Mouse (Mus musculus) spleen, adult 2 months (tissue): Measurements from ENCODE around the gene Ptbp3. TPM values are rescaled to one million over a fixed set of nuclear protein-coding genes. Genes with fewer than 3 reads are reported as not detected.
"Not testable (repeated sequence)": the region's sequence is repeated elsewhere in the genome, so short reads cannot be mapped to it uniquely, and the experiment has no call there.

Experiments used
- DNase-seq, 2 experiments: peaks; one replicate each; pipeline versions ENCODE4 v3.0.0 to v3.0.0-alpha.2; 2012 to 2021; ENCODE audit warnings: low spot score in 2 of 2, low read depth in 1 of 2
- H3K27ac ChIP-seq: fragments of 200-500 bp; 2 replicates; pipeline ENCODE4 v1.5.1; 2012; ENCODE audit warnings: low read length, inconsistent platforms; ENCODE audit not compliant: insufficient read depth
- H3K27me3 ChIP-seq: fragments of 200-500 bp; 2 replicates; pipeline ENCODE4 v1.6.1; 2012; ENCODE audit warnings: mild to moderate bottlenecking, moderate library complexity, low read length, inconsistent platforms; ENCODE audit not compliant: control insufficient read depth, insufficient read depth
- H3K36me3 ChIP-seq: fragments of 200-500 bp; 2 replicates; pipeline ENCODE4 v1.6.1; 2012; ENCODE audit warnings: mild to moderate bottlenecking, low read length, inconsistent platforms; ENCODE audit not compliant: control insufficient read depth, insufficient read depth
- H3K4me1 ChIP-seq: fragments of 200-500 bp; 2 replicates; pipeline ENCODE4 v1.6.1; 2011; ENCODE audit warnings: inconsistent platforms; ENCODE audit not compliant: control insufficient read depth, insufficient read depth, insufficient read length
- H3K4me3 ChIP-seq: fragments of 200-500 bp; 2 replicates; pipeline ENCODE4 v1.5.1; 2011; ENCODE audit warnings: mild to moderate bottlenecking, inconsistent platforms; ENCODE audit not compliant: insufficient read depth, insufficient read length; ENCODE audit errors: extremely low read depth
- CTCF ChIP-seq: fragments of 200-500 bp; IDR thresholded peaks from 2 replicates; pipeline ENCODE4 v1.5.1; 2011; ENCODE audit warnings: mild to moderate bottlenecking, inconsistent platforms; ENCODE audit not compliant: insufficient read depth, insufficient read length, insufficient replicate concordance; ENCODE audit errors: extremely low read depth
- POLR2A ChIP-seq: fragments of 200-500 bp; IDR thresholded peaks from 2 replicates; pipeline ENCODE4 v1.6.1; 2011; ENCODE audit warnings: low read depth, low read length, inconsistent platforms
- WGBS: fragments of 180-500 bp; shearing (Covaris S2); methylation state at CpG from one replicate; pipeline ENCODE4 v1.1.7; 2018; 5-methylcytosine and 5-hydroxymethylcytosine counted together
- polyA plus RNA-seq: library from polyadenylated mRNA; depleted of rRNA; stranded (reverse); fragments of >200 nt; gene quantifications from 2 replicates; pipeline ENCODE4 v1.2.3, GENCODE M21; 2012

Gene Ptbp3
- polyA plus RNA-seq, 1 experiment: 49.8 TPM

DNA sequence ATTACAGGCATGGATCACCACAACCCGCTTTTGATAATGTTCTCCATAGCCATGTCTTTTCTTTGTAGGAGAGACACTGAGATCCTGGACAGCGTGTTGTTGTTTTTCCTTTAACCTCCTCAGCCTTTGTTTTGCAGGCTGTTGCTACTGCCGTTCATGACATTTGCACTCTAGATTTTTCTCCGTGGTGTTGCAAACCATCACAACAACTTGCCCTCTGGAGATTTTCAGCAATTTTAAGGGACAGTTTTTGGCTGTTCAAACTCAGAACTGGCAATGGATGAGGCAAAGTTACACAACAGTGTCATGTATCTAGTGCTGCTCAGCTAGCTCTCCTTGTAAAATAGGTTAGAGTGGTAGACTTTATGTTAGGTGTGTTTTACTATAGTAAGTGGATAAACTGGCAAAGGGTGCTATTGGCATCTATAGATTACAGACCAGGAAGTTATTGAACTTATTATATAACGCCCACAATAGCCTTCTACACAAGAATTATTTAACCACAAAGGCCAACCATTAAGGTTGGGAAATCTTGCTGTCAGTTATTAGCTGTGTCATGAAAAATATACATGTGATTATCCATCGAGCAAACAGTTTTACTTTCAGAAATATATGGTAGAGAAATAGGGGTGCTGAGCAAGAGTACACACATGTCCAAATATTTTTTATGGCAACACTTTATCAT is 18.6 kb upstream of the Ptbp3 start:
- Histone ChIP-seq H3K4me1 (peaks cover 2% of the 10 kb centered on the region; the same call in 1 of the 2 replicates), H3K27me3 (no peaks in the 10 kb centered on the region), H3K4me3 (no peak overlapping the region), H3K27ac (no peak overlapping the region), H3K36me3 (no peaks in the 10 kb centered on the region)
- WGBS: 82% methylated on average over 6 of the region's 6 CpGs
- DNase-seq: no peak
- no peak for TF ChIP-seq CTCF
- TF ChIP-seq POLR2A: no peak

DNA sequence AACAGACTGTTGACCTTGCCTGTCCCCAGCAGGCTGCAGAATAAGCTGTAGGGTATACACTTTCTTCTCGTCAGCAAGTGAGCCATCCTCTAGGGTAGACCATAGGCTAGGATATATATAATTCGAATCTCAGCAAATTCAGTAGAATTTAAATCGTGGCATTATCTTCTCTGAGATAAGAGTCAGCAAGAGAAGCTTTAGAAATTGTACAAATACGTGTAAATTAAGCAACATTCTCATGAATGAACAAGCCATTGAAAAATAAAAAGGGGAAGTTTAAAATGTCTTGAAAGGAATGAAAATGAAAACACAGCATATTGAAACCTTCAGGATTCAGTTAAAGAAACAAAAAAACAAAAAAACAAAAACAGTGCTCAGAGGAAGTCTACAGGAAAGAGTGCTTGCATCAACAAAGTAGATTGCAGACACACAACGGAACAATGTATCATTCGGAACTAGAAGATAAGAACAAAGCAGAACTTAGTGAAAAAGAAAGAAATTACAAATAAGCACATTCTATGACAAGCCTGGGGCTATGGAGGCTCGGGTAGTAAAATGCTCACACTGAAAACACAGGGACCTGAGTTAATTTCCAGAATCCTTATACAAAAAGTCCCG is 16.5 kb upstream of the Ptbp3 start:
- 19% methylated on average over 8 of the region's 8 CpGs for WGBS
- Histone ChIP-seq H3K27me3 (no peaks in the 10 kb centered on the region), H3K36me3 (no peaks in the 10 kb centered on the region), H3K27ac (no peak overlapping the region; the same call in 1 of the 2 replicates), H3K4me1 (peaks cover 2% of the 10 kb centered on the region; the same call in 1 of the 2 replicates), H3K4me3 (no peak overlapping the region)
- no peak for TF ChIP-seq POLR2A
- TF ChIP-seq CTCF: no peak
- no peak for DNase-seq

DNA sequence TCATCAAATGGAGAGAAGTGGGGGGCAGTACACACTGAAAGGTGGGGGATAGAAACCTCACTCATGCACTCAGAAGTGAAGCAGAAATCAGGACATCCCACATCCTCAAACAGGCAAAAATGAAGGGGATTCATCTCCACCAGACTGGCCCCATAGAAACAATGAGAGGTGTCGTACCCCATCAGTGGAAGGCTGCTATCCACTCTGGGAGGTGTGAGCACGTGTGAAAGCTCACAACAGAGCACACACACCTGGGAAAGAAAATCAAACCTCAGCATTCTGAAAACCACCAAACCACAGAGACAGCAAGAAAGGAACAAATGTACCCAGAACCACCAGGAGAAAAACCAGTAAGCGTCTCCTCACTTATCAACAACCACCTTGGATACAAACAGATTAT is 15.0 kb upstream of the Ptbp3 start:
- WGBS: 35% methylated on average over 3 of the region's 3 CpGs

DNA sequence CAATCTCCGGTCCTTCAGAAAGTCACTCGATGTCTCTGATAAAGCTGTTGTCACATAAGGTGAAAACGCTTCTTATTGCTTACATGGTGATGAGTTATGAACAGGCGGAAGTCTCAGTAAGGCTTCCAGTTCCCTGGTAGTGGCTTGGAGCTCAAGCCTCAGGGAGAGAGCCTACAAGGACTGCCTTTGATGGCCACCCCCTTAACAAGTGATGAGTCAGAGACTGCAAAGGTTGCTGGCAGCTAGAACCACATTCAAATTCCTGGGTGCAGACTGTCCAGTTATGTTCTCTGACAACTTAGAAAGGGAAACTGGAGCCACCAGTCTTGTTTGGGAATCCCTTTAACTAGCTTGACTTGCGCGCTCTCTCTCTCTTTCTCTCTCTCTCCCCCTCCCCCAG is 11.0 kb upstream of the Ptbp3 start:
- Histone ChIP-seq H3K27ac (no peak overlapping the region), H3K36me3 (no peaks in the 10 kb centered on the region), H3K27me3 (no peaks in the 10 kb centered on the region), H3K4me3 (no peak overlapping the region), H3K4me1 (peaks cover 2% of the 10 kb centered on the region; the same call in 1 of the 2 replicates)
- no peak for DNase-seq
- 93% methylated on average over 6 of the region's 6 CpGs for WGBS
- TF ChIP-seq CTCF (no peak), POLR2A (no peak)

More for the DNA sequence above, 15.0 kb upstream of the Ptbp3 start:
- H3K4me3 ChIP-seq: no peak overlapping the region
- no peaks in the 10 kb centered on the region for H3K36me3 ChIP-seq
- TF ChIP-seq POLR2A (no peak), CTCF (no peak)
- peaks cover 2% of the 10 kb centered on the region; the same call in 1 of the 2 replicates for H3K4me1 ChIP-seq
- H3K27me3 ChIP-seq: no peaks in the 10 kb centered on the region
- no peak for DNase-seq
- H3K27ac ChIP-seq: no peak overlapping the region

DNA sequence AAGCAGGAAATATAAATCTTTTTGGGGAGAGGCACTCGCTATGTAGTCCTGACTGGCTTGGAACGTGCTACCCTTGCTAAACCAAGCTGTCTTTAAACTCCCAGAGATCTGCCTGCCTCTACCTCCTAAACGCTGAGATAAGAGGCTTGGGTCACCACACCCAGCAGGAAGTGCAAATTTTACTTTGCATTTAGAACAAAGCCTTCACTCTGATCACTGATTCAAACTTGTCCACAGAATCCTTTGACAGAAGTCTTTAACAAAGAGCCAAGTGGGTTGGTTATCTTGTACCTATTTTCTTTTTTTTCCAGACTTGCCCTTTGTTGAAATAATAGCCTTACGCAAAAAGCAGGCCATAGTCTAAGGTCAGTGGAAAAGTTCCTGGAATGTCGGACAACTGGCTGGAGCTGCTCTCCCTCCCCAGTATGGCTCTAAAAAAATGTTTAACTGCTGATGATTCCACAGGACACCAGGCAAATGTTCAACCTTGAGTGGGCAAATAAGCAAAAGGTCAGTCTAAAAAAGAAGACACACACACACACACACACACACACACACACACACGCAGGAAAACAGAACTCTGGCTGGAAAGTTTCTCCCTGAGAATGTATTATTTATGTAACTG is 9.0 kb upstream of the Ptbp3 start:
- no peak overlapping the region for H3K4me3 ChIP-seq
- WGBS: 68% methylated on average over 6 of the region's 6 CpGs
- H3K36me3 ChIP-seq: no peaks in the 10 kb centered on the region
- H3K27ac ChIP-seq: no peak overlapping the region
- H3K27me3 ChIP-seq: no peaks in the 10 kb centered on the region
- peaks cover 2% of the 10 kb centered on the region; the same call in 1 of the 2 replicates for H3K4me1 ChIP-seq
- DNase-seq: no peak
- TF ChIP-seq CTCF: no peak
- no peak for TF ChIP-seq POLR2A

DNA sequence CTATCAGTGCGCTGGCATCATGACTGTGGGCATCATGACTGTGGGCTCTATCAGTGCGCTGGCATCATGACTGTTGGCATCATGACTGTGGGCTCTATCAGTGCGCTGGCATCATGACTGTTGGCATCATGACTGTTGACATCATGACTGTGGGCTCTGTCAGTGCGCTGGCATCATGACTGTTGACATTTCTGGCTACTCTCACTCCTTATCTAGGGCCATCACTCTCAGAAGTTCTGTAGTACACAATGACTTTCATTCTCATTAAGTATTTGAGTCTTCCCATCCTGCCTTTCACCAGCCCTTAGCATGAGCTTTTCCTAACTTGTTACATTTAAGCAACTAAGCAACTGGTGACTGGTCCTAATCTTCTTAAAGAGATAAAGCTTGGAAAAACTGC is 8.2 kb upstream of the Ptbp3 start:
- H3K4me3 ChIP-seq, H3K27ac ChIP-seq, H3K27me3 ChIP-seq, DNase-seq, H3K4me1 ChIP-seq, H3K36me3 ChIP-seq: not testable (repeated sequence)
- WGBS: 97% methylated on average over 4 of the region's 4 CpGs

DNA sequence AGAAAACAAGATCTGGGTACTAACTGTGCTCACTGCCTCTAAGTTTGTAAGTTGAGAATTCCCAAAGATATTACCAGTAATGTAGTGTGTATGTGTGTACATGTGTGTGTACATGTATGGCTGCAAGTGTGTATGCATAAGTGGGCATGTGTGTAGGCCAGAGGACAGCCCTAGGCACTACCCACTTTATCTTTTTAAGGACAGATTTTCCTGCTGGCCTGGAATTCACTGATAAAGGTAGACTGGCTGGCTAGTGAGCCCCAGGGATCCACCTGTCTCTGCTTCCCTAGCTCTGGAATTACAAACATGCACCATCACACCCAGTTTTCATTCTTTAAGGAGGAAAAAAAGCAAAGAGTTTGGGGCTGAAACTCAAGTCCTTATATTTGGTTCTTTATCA is 6.0 kb upstream of the Ptbp3 start:
- no peak for DNase-seq
- TF ChIP-seq POLR2A: no peak
- no peak for TF ChIP-seq CTCF
- Histone ChIP-seq H3K36me3 (no peaks in the 10 kb centered on the region), H3K27me3 (no peaks in the 10 kb centered on the region), H3K4me1 (peaks cover 5% of the 10 kb centered on the region), H3K4me3 (no peak overlapping the region), H3K27ac (no peak overlapping the region)
